Mouse (Mus musculus): ENCODE results near the gene Cnbd2. TPM values are rescaled to one million over a fixed set of nuclear protein-coding genes. Genes with fewer than 3 reads are reported as not detected.
A peak's percentile ranks its signal among the peaks of the same experiment; 100 is the strongest.
"Not testable (repeated sequence)": the region's sequence is repeated elsewhere in the genome, so short reads cannot be mapped to it uniquely, and the experiment has no call there.

The Cnbd2 gene
- polyA plus RNA-seq, 1 experiment = not detected

DNA sequence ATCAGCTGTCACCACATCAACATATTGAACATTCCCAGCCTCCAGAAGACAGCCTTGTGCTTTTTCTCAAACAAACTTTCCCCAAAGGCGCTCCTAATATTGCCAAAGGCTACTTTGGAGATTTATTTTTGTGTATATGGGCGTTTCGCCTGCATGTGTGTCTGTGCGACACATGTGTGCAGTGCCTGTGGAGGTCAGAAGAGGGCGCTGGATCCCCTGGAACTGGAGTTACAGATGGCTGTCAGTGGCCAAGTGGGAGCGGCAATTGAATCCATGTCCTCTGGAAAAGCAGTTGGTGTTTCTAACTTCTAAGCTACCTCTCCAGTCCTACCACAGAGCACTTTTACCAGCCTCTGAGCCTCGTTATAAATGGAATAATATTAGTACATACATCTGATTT is 39.1 kb downstream of the Cnbd2 start:
- TF ChIP-seq CTCF (IDR thresholded peaks at IDR 0.05; ENCODE audit: insufficient read depth, low read depth, low read length) = no peak
- no peak for TF ChIP-seq POLR2A (IDR thresholded peaks at IDR 0.05; ENCODE audit: insufficient read depth, low read depth, low read length)
- 86% methylated on average over 7 of the region's 7 CpGs for WGBS
- peaks cover 5% of the 10 kb centered on the region; the same call in 1 of the 2 replicates for H3K4me1 ChIP-seq (ENCODE audit: control insufficient read depth, insufficient read depth, low read length)
- no peak overlapping the region for H3K27ac ChIP-seq (ENCODE audit: insufficient read depth, low read depth, low read length)
- H3K4me3 ChIP-seq (ENCODE audit: insufficient read depth, low read depth, low read length) = no peak overlapping the region

- no peak overlapping the region for H3K27ac ChIP-seq (ENCODE audit: insufficient read depth, low read depth, low read length)
- no peak overlapping the region for H3K4me3 ChIP-seq (ENCODE audit: insufficient read depth, low read depth, low read length)
- no peak for TF ChIP-seq CTCF (IDR thresholded peaks at IDR 0.05; ENCODE audit: insufficient read depth, low read depth, low read length)
- WGBS = 77% methylated on average over 8 of the region's 8 CpGs
- peaks cover 5% of the 10 kb centered on the region; the same call in 1 of the 2 replicates for H3K4me1 ChIP-seq (ENCODE audit: control insufficient read depth, insufficient read depth, low read length)
Observed at GRCm38 (mm10) chr2:156352413-156353165, 40.5 kb downstream of the Cnbd2 start.

- Histone ChIP-seq H3K4me3 (ENCODE audit: insufficient read depth, low read depth, low read length) (no peak overlapping the region), H3K27ac (ENCODE audit: insufficient read depth, low read depth, low read length) (no peak overlapping the region), H3K4me1 (ENCODE audit: control insufficient read depth, insufficient read depth, low read length) (peaks cover 5% of the 10 kb centered on the region; the same call in 1 of the 2 replicates)
- TF ChIP-seq CTCF (IDR thresholded peaks at IDR 0.05; ENCODE audit: insufficient read depth, low read depth, low read length) = no peak
- no peak for TF ChIP-seq POLR2A (IDR thresholded peaks at IDR 0.05; ENCODE audit: insufficient read depth, low read depth, low read length)
- WGBS = 46% methylated on average over 7 of the region's 7 CpGs
Observed at GRCm38 (mm10) chr2:156353265-156353692, 41.2 kb downstream of the Cnbd2 start.

- 53% methylated on average over 7 of the region's 7 CpGs for WGBS
- TF ChIP-seq POLR2A (IDR thresholded peaks at IDR 0.05; ENCODE audit: insufficient read depth, low read depth, low read length) (no peak), CTCF (IDR thresholded peaks at IDR 0.05; ENCODE audit: insufficient read depth, low read depth, low read length) (no peak)
- H3K4me1 ChIP-seq (ENCODE audit: control insufficient read depth, insufficient read depth, low read length) = peaks cover 5% of the 10 kb centered on the region; the same call in 1 of the 2 replicates
- H3K27ac ChIP-seq (ENCODE audit: insufficient read depth, low read depth, low read length) = no peak overlapping the region
- H3K4me3 ChIP-seq (ENCODE audit: insufficient read depth, low read depth, low read length) = no peak overlapping the region
Observed at GRCm38 (mm10) chr2:156356031-156356430, 43.9 kb downstream of the Cnbd2 start.

DNA sequence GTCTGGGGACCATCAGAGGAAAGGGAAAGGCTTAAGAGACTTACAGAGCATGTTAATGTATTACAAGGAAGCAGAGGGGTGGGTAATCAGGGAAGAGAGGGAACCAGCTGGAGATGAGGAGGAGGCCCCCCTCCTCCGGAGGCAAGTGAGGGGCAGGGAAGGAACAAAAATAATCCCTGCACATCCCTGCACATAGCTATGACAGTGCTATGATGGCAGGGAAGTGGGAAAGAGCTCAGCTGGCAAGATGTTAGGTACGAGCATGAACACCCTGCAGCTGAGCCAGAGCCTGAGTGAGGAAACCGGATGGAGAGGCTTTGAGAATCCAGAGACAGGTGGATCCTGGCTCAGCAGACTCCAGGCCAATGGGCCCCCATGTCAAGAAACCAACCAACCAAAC is 56.4 kb downstream of the Cnbd2 start:
- Histone ChIP-seq H3K27ac (ENCODE audit: insufficient read depth, low read depth, low read length) (no peak overlapping the region), H3K4me1 (ENCODE audit: control insufficient read depth, insufficient read depth, low read length) (peaks cover 7% of the 10 kb centered on the region), H3K4me3 (ENCODE audit: insufficient read depth, low read depth, low read length) (no peak overlapping the region)
- TF ChIP-seq CTCF (IDR thresholded peaks at IDR 0.05; ENCODE audit: insufficient read depth, low read depth, low read length) (no peak), POLR2A (IDR thresholded peaks at IDR 0.05; ENCODE audit: insufficient read depth, low read depth, low read length) (no peak)
- 37% methylated on average over 3 of the region's 3 CpGs for WGBS

- H3K27ac ChIP-seq (ENCODE audit: insufficient read depth, low read depth, low read length) = no peak overlapping the region
- H3K4me3 ChIP-seq (ENCODE audit: insufficient read depth, low read depth, low read length) = no peak overlapping the region
- TF ChIP-seq CTCF (IDR thresholded peaks at IDR 0.05; ENCODE audit: insufficient read depth, low read depth, low read length) (no peak), POLR2A (IDR thresholded peaks at IDR 0.05; ENCODE audit: insufficient read depth, low read depth, low read length) (no peak)
- peaks cover 7% of the 10 kb centered on the region for H3K4me1 ChIP-seq (ENCODE audit: control insufficient read depth, insufficient read depth, low read length)
- WGBS = 77% methylated on average over 7 of the region's 7 CpGs
Observed at GRCm38 (mm10) chr2:156370896-156371295, 58.8 kb downstream of the Cnbd2 start.

DNA sequence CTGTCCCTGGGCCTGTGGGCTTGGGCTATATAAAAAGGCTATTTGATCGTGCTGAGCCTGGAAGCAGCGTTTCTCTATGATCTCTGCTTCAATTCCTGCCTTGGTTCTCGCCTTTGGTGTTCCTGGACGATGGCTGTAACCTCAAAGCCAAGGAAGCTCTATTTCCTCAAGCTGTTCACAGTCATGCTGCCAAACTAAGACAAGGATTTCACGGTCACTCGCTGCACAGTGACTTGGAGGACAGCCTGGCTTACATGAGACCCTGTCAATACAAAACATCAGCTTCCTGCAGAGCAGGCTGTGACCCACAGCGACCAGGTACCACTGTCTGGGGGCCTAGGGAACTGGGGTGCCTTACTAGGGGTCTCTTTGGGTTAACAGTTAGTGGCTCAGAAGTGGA is 64.9 kb downstream of the Cnbd2 start:
- no peak for TF ChIP-seq CTCF (IDR thresholded peaks at IDR 0.05; ENCODE audit: insufficient read depth, low read depth, low read length)
- Histone ChIP-seq H3K4me3 (ENCODE audit: insufficient read depth, low read depth, low read length) (no peak overlapping the region), H3K4me1 (ENCODE audit: control insufficient read depth, insufficient read depth, low read length) (peaks cover 14% of the 10 kb centered on the region), H3K27ac (ENCODE audit: insufficient read depth, low read depth, low read length) (no peak overlapping the region)
- WGBS = 85% methylated on average over 7 of the region's 7 CpGs

- H3K27ac ChIP-seq (ENCODE audit: insufficient read depth, low read depth, low read length) = peak overlapping the region; percentile 9
- no peak overlapping the region for H3K4me3 ChIP-seq (ENCODE audit: insufficient read depth, low read depth, low read length)
- 37% methylated on average over 10 of the region's 10 CpGs for WGBS
- peaks cover 14% of the 10 kb centered on the region for H3K4me1 ChIP-seq (ENCODE audit: control insufficient read depth, insufficient read depth, low read length)
- TF ChIP-seq POLR2A (IDR thresholded peaks at IDR 0.05; ENCODE audit: insufficient read depth, low read depth, low read length) = no peak
- TF ChIP-seq CTCF (IDR thresholded peaks at IDR 0.05; ENCODE audit: insufficient read depth, low read depth, low read length) = no peak
Observed at GRCm38 (mm10) chr2:156379929-156380328, 67.8 kb downstream of the Cnbd2 start.

GRCm38 (mm10) chr2:156381350-156381749 is 69.3 kb downstream of the Cnbd2 start:
- Histone ChIP-seq H3K4me1 (ENCODE audit: control insufficient read depth, insufficient read depth, low read length) (peaks cover 14% of the 10 kb centered on the region), H3K27ac (ENCODE audit: insufficient read depth, low read depth, low read length) (no peak overlapping the region), H3K4me3 (ENCODE audit: insufficient read depth, low read depth, low read length) (no peak overlapping the region)
- TF ChIP-seq CTCF (IDR thresholded peaks at IDR 0.05; ENCODE audit: insufficient read depth, low read depth, low read length) = no peak
- TF ChIP-seq POLR2A (IDR thresholded peaks at IDR 0.05; ENCODE audit: insufficient read depth, low read depth, low read length) = no peak
- 65% methylated on average over 4 of the region's 4 CpGs for WGBS

GRCm38 (mm10) chr2:156392461-156393154 is 80.5 kb downstream of the Cnbd2 start:
- WGBS = 0% methylated on average over 21 of the region's 63 CpGs
- peak overlapping the region; percentile 37 for H3K4me3 ChIP-seq (ENCODE audit: insufficient read depth, low read depth, low read length)
- not testable (repeated sequence) for H3K27ac ChIP-seq (ENCODE audit: insufficient read depth, low read depth, low read length); H3K4me1 ChIP-seq (ENCODE audit: control insufficient read depth, insufficient read depth, low read length)
